Mouse (Mus musculus): ENCODE data around the gene Aig1. TPM values are rescaled to one million over a fixed set of nuclear protein-coding genes. Genes with fewer than 3 reads are reported as not detected.

Aig1 gene
- polyA plus RNA-seq, 1 experiment from 2014 or later: 18.0 TPM

DNA sequence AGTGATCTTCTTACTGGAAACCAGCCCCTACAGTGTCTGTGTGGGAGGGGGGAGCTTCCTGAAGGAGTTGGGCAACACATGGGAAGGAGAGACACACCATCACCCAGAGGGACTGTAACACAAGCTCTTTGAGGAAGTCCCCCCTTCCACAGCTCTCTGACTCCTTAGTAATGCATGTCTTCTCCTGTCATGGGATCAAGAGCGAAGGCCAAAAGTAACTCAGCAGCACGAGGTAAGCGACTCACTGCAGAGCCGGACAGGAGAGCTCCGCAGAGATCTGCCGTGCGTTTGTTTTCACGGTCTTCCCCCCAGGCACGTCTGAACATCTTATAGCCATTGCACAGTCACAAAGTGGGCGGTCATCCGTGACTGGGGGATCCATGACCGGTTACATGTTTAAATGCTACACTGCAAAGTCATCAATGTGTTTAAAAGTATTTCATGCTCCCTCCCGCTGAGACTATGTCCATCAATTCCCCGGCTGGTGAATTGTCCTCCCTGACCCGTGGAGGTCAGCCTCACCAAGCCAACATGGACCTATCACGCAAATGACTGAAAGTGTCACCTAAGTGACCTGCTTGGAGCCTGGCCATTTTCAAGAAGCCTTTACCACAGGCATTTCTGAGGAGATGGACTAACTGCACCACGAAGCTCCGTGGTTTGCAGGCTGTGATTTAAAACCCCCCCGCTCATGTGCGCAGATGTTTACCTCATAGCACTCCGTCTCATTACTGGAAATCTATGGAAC, 30.9 kb downstream of the Aig1 start:
- ATAC-seq (ENCODE audit: low read depth): no peak
- H3K9me3 ChIP-seq (replicated peaks; ENCODE audit: control insufficient read depth, low read length): no peaks in the 10 kb centered on the region

DNA sequence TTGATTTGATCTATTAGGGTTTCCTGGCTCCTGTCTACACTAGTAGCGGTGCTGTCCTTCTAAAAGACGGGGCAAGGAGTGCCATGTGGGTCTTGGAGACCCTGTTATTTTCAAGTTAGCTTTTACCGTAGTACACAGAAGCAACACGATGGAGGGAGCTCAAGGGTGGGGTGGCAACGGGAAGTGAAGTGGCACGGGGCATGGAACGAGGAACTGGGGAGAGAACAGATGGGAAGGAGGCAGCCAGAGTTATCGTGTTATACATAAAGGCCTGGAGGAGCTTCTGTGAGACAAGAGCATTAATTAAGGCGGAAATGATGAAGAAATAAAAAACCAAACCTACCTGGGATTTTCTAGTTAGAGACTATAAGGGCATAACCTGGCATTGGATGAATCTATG, 31.8 kb downstream of the Aig1 start:
- H3K27me3 ChIP-seq (ENCODE audit: control insufficient read depth, insufficient read depth, low read depth, low read length): no peaks in the 10 kb centered on the region
- no peak for ATAC-seq (ENCODE audit: low read depth)
- H3K9me3 ChIP-seq (replicated peaks; ENCODE audit: control insufficient read depth, low read length): no peaks in the 10 kb centered on the region
- H3K4me2 ChIP-seq (ENCODE audit: low read depth, low read length): no peak overlapping the region
- no peak overlapping the region for H3K4me3 ChIP-seq (ENCODE audit: low read depth, low read length)
- no peak overlapping the region for H3K9ac ChIP-seq (ENCODE audit: low read depth, low read length)
- WGBS (ENCODE audit: insufficient replicate concordance): 62% methylated on average over 9 of the region's 9 CpGs
- no peaks in the 10 kb centered on the region for H3K4me1 ChIP-seq (ENCODE audit: control insufficient read depth, low read depth, low read length)
- no peaks in the 10 kb centered on the region for H3K36me3 ChIP-seq (ENCODE audit: control insufficient read depth, insufficient read depth)
- no peak overlapping the region for H3K27ac ChIP-seq (ENCODE audit: low read length)

More for the DNA sequence above, 30.9 kb downstream of the Aig1 start:
- no peaks in the 10 kb centered on the region for H3K36me3 ChIP-seq (ENCODE audit: control insufficient read depth, insufficient read depth)
- no peak overlapping the region for H3K4me2 ChIP-seq (ENCODE audit: low read depth, low read length)
- no peaks in the 10 kb centered on the region for H3K27me3 ChIP-seq (ENCODE audit: control insufficient read depth, insufficient read depth, low read depth, low read length)
- H3K9ac ChIP-seq (ENCODE audit: low read depth, low read length): no peak overlapping the region
- no peak overlapping the region for H3K4me3 ChIP-seq (ENCODE audit: low read depth, low read length)
- 73% methylated on average over 21 of the region's 21 CpGs for WGBS (ENCODE audit: insufficient replicate concordance)
- H3K4me1 ChIP-seq (ENCODE audit: control insufficient read depth, low read depth, low read length): no peaks in the 10 kb centered on the region
- H3K27ac ChIP-seq (ENCODE audit: low read length): no peak overlapping the region

GRCm38 (mm10) chr10:13835737-13836475, 32.9 kb downstream of the Aig1 start:
- Histone ChIP-seq H3K36me3 (ENCODE audit: control insufficient read depth, insufficient read depth) (no peaks in the 10 kb centered on the region), H3K27me3 (ENCODE audit: control insufficient read depth, insufficient read depth, low read depth, low read length) (no peaks in the 10 kb centered on the region), H3K9me3 (replicated peaks; ENCODE audit: control insufficient read depth, low read length) (no peaks in the 10 kb centered on the region), H3K9ac (ENCODE audit: low read depth, low read length) (no peak overlapping the region), H3K4me3 (ENCODE audit: low read depth, low read length) (no peak overlapping the region), H3K4me1 (ENCODE audit: control insufficient read depth, low read depth, low read length) (no peaks in the 10 kb centered on the region), H3K27ac (ENCODE audit: low read length) (no peak overlapping the region), H3K4me2 (ENCODE audit: low read depth, low read length) (no peak overlapping the region)
- no peak for ATAC-seq (ENCODE audit: low read depth)
- WGBS (ENCODE audit: insufficient replicate concordance): 70% methylated on average over 10 of the region's 10 CpGs

GRCm38 (mm10) chr10:13834056-13834455, 34.7 kb downstream of the Aig1 start:
- H3K9ac ChIP-seq (ENCODE audit: low read depth, low read length): no peak overlapping the region
- H3K27me3 ChIP-seq (ENCODE audit: control insufficient read depth, insufficient read depth, low read depth, low read length): no peaks in the 10 kb centered on the region
- no peaks in the 10 kb centered on the region for H3K36me3 ChIP-seq (ENCODE audit: control insufficient read depth, insufficient read depth)
- H3K27ac ChIP-seq (ENCODE audit: low read length): no peak overlapping the region
- H3K4me2 ChIP-seq (ENCODE audit: low read depth, low read length): no peak overlapping the region
- 69% methylated on average over 7 of the region's 7 CpGs for WGBS (ENCODE audit: insufficient replicate concordance)
- ATAC-seq (ENCODE audit: low read depth): no peak
- no peak overlapping the region for H3K4me3 ChIP-seq (ENCODE audit: low read depth, low read length)
- no peaks in the 10 kb centered on the region for H3K9me3 ChIP-seq (replicated peaks; ENCODE audit: control insufficient read depth, low read length)
- H3K4me1 ChIP-seq (ENCODE audit: control insufficient read depth, low read depth, low read length): no peaks in the 10 kb centered on the region

DNA sequence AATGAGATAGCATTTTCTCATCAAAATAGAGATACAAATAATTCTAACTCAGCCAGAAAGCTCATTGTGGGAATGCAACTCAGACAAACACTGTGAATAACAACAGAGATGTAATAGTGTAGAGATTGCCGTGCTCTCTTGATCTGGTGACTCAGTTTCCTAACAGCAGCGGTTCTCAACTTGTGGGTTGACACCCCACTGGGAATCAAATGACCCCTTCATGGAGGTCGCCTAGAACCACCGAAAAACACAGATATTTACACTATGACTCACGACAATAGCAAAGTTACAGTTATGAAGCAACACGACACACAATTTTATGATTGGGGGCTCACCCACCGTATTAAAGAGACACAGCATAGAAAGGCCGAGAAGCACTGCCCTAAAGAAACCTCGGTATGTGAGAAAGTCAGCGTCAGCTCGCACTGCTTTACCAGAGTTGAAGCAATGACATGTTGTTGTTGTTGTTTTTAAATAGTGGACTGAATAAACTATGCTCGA, 35.7 kb downstream of the Aig1 start:
- H3K9ac ChIP-seq (ENCODE audit: low read depth, low read length): no peak overlapping the region
- H3K4me2 ChIP-seq (ENCODE audit: low read depth, low read length): no peak overlapping the region
- no peak overlapping the region for H3K4me3 ChIP-seq (ENCODE audit: low read depth, low read length)
- H3K9me3 ChIP-seq (replicated peaks; ENCODE audit: control insufficient read depth, low read length): no peaks in the 10 kb centered on the region
- H3K27me3 ChIP-seq (ENCODE audit: control insufficient read depth, insufficient read depth, low read depth, low read length): no peaks in the 10 kb centered on the region
- WGBS (ENCODE audit: insufficient replicate concordance): 76% methylated on average over 12 of the region's 12 CpGs
- H3K4me1 ChIP-seq (ENCODE audit: control insufficient read depth, low read depth, low read length): no peaks in the 10 kb centered on the region
- H3K36me3 ChIP-seq (ENCODE audit: control insufficient read depth, insufficient read depth): no peaks in the 10 kb centered on the region
- no peak for ATAC-seq (ENCODE audit: low read depth)
- H3K27ac ChIP-seq (ENCODE audit: low read length): no peak overlapping the region

DNA sequence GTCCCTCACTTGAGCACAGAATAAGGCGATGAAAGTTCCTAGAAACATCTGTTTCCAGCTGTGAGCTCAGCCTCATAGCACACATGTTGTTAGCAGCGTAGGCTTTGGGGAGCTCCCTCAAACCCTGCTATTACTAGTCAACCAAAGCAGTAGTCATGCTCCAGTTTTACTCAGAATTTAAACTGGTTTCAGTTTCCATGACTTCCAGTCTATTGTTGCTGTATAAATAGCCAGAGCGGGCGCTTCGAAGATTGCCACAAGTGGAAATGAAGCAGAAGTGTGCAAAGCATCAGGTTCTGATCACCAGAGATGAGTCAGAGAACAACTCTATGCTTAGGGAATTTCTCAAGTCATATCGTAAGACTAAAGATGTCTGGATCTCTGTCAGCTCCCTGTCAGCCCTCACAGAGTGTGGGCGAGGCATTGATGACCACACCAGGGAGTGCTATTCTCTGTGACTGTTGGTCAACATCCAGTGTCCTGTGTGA, 36.2 kb downstream of the Aig1 start:
- H3K36me3 ChIP-seq (ENCODE audit: control insufficient read depth, insufficient read depth): no peaks in the 10 kb centered on the region
- 77% methylated on average over 7 of the region's 7 CpGs for WGBS (ENCODE audit: insufficient replicate concordance)
- H3K4me3 ChIP-seq (ENCODE audit: low read depth, low read length): no peak overlapping the region
- H3K4me1 ChIP-seq (ENCODE audit: control insufficient read depth, low read depth, low read length): no peaks in the 10 kb centered on the region
- H3K27me3 ChIP-seq (ENCODE audit: control insufficient read depth, insufficient read depth, low read depth, low read length): no peaks in the 10 kb centered on the region
- H3K4me2 ChIP-seq (ENCODE audit: low read depth, low read length): no peak overlapping the region
- no peak overlapping the region for H3K27ac ChIP-seq (ENCODE audit: low read length)
- no peaks in the 10 kb centered on the region for H3K9me3 ChIP-seq (replicated peaks; ENCODE audit: control insufficient read depth, low read length)
- no peak for ATAC-seq (ENCODE audit: low read depth)
- H3K9ac ChIP-seq (ENCODE audit: low read depth, low read length): no peak overlapping the region

DNA sequence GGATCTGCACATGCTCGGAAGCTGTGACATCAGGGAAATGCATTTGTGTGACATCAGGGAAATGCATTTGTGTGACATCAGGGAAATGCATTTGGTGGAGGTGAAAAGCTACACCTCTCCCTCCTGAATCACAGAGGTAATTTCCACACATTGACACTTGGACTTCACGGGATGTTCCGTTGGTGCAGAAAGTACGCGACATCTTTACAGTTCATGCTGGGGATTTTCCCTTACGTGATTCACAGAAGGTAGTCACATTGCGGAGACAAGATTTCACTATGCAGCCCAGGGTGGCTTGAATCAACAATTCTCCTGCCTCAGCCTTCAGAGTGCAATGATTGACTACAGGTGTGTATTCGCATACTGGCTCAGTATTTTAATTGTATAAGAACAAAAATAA, 41.6 kb downstream of the Aig1 start:
- Histone ChIP-seq H3K27ac (ENCODE audit: low read length) (no peak overlapping the region), H3K36me3 (ENCODE audit: control insufficient read depth, insufficient read depth) (no peaks in the 10 kb centered on the region), H3K9ac (ENCODE audit: low read depth, low read length) (no peak overlapping the region), H3K4me2 (ENCODE audit: low read depth, low read length) (no peak overlapping the region), H3K4me3 (ENCODE audit: low read depth, low read length) (no peak overlapping the region), H3K4me1 (ENCODE audit: control insufficient read depth, low read depth, low read length) (no peaks in the 10 kb centered on the region), H3K27me3 (ENCODE audit: control insufficient read depth, insufficient read depth, low read depth, low read length) (no peaks in the 10 kb centered on the region), H3K9me3 (replicated peaks; ENCODE audit: control insufficient read depth, low read length) (no peaks in the 10 kb centered on the region)
- ATAC-seq (ENCODE audit: low read depth): no peak
- 84% methylated on average over 8 of the region's 8 CpGs for WGBS (ENCODE audit: insufficient replicate concordance)

- Histone ChIP-seq H3K4me1 (ENCODE audit: control insufficient read depth, low read depth, low read length) (no peaks in the 10 kb centered on the region), H3K9ac (ENCODE audit: low read depth, low read length) (no peak overlapping the region), H3K4me3 (ENCODE audit: low read depth, low read length) (no peak overlapping the region), H3K27ac (ENCODE audit: low read length) (no peak overlapping the region), H3K36me3 (ENCODE audit: control insufficient read depth, insufficient read depth) (no peaks in the 10 kb centered on the region), H3K27me3 (ENCODE audit: control insufficient read depth, insufficient read depth, low read depth, low read length) (no peaks in the 10 kb centered on the region), H3K4me2 (ENCODE audit: low read depth, low read length) (no peak overlapping the region), H3K9me3 (replicated peaks; ENCODE audit: control insufficient read depth, low read length) (no peaks in the 10 kb centered on the region)
- ATAC-seq (ENCODE audit: low read depth): no peak
- 80% methylated on average over 5 of the region's 5 CpGs for WGBS (ENCODE audit: insufficient replicate concordance)
Measured at GRCm38 (mm10) chr10:13813591-13813990, 55.2 kb downstream of the Aig1 start.

- H3K4me2 ChIP-seq (ENCODE audit: low read depth, low read length): no peak overlapping the region
- H3K4me3 ChIP-seq (ENCODE audit: low read depth, low read length): no peak overlapping the region
- WGBS (ENCODE audit: insufficient replicate concordance): 61% methylated on average over 1 of the region's 1 CpGs
- H3K27ac ChIP-seq (ENCODE audit: low read length): no peak overlapping the region
- no peaks in the 10 kb centered on the region for H3K36me3 ChIP-seq (ENCODE audit: control insufficient read depth, insufficient read depth)
- H3K9ac ChIP-seq (ENCODE audit: low read depth, low read length): no peak overlapping the region
- H3K9me3 ChIP-seq (replicated peaks; ENCODE audit: control insufficient read depth, low read length): no peaks in the 10 kb centered on the region
- no peak for ATAC-seq (ENCODE audit: low read depth)
- no peaks in the 10 kb centered on the region for H3K27me3 ChIP-seq (ENCODE audit: control insufficient read depth, insufficient read depth, low read depth, low read length)
- H3K4me1 ChIP-seq (ENCODE audit: control insufficient read depth, low read depth, low read length): no peaks in the 10 kb centered on the region
Measured at GRCm38 (mm10) chr10:13808291-13808690, 60.5 kb downstream of the Aig1 start.

Data from liver, embryonic 16.5 days (tissue).